Mouse (Mus musculus) CD4-positive, CD25-positive, alpha-beta regulatory T cell, adult 4 months (primary cell): ENCODE results near the gene Nudc. TPM values are rescaled to one million over a fixed set of nuclear protein-coding genes. Genes with fewer than 3 reads are reported as not detected.

Experiments used
- ATAC-seq: one replicate; pipeline ENCODE4 v1.8.0; 2017
- polyA plus RNA-seq, 2 experiments: library from polyadenylated mRNA; unstranded; fragments of 100-300 nt; shearing (Covaris generic); gene quantifications; one replicate each; pipeline ENCODE4 v1.2.1; 2017

Nudc gene
- polyA plus RNA-seq, 2 experiments from 2014 or later = 29.9 to 34.3 TPM

DNA sequence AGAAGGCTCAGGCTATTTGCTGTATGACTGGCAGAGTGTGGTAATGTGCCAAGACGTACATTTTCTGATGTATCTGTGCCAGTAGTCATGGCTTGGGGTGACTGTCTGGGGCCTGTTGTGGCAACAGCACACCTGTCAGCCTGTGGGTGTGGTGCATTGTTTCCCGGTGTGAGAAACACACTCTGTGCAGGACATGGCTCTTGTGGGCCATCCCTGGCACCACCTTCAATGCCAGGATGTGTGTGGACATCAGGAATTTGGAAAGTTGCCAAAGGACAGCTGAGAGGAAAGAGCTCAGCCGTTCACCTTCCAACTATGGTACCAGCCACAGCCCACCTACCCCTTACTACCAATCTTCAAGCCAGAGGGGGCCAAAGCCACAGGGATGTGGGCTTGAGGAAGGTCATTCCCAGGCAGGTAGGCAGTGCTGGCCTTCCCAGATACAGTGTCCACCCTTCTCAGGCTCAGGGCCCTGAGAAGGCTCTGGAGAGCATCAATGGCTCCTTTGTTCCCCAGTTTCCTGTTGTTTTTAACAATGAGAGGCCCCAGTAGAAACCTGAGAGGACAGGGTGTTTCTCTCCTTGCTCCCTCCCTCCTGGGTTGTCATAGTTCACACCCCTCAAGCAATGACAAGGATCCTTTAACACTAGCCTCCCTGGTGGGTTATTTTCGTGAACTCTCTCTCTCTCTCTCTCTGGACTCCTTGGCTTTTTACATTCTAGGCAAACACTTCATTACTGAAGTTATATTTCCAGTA is 56.1 kb downstream of the Nudc start:
- ATAC-seq = no peak

DNA sequence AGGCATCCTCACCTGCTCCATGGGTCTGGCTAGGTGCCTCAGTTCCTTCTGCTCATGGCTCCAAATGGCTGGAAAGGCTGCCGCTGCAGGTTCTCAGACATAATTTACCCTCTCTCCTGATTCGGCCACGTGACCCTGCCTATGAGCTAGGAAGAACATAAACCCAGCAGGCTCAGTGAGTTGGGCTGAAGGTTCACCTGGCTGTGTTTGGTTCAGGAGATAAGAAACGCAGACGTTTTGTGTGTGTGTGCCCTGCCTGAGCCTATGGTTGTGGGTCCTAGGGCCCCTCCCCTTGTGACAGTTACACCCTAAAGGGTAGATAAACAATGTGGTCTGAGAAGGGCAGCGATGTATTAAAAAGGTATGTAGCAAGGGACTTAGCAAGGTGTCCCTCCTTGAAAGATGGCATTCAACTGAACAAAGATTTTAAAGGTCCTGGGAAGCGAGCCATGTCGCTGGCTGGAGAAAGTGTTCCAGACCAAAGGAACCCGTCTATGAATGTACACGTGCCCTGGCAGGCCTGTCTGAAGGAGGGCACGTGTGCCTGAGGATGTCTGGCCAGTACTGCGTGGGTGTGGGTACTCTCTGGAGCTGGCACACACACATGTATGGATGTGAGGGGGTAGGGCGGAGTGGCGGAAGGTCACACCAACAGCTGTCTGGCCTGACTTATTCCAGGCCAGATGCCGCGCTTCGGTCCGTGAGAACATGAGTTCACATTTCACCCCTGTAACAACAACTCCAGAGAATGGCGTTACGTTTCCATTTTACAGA is 57.0 kb downstream of the Nudc start:
- no peak for ATAC-seq

DNA sequence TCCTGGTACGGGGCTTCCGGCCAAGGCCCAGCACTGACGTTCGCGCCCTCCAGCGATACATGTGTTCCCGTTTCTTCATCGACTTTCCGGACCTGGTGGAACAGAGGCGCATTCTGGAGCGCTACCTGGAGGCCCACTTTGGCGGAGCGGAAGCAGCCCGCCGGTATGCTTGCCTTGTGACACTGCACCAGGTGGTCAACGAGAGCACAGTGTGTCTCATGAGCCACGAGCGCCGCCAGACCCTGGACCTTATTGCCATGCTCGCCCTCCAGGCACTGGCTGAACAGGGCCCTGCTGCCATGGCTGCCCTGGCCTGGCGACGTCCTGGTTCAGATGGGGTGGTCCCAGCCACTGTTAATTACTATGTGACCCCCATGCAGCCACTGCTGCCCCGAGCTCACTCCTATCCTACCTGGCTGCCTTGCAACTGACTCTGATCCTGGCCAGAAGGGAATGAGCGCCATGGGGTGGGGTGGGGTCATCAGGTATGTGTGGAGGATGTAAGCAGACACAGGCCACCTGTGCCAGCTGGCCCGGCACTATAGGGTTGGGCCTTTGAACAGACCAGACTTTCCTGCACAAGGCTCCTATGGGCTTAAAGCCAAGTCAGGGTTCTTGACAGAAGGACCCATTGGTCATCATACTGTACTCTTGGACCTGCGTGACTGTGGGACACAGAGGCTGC is 59.0 kb downstream of the Nudc start:
- no peak for ATAC-seq

DNA sequence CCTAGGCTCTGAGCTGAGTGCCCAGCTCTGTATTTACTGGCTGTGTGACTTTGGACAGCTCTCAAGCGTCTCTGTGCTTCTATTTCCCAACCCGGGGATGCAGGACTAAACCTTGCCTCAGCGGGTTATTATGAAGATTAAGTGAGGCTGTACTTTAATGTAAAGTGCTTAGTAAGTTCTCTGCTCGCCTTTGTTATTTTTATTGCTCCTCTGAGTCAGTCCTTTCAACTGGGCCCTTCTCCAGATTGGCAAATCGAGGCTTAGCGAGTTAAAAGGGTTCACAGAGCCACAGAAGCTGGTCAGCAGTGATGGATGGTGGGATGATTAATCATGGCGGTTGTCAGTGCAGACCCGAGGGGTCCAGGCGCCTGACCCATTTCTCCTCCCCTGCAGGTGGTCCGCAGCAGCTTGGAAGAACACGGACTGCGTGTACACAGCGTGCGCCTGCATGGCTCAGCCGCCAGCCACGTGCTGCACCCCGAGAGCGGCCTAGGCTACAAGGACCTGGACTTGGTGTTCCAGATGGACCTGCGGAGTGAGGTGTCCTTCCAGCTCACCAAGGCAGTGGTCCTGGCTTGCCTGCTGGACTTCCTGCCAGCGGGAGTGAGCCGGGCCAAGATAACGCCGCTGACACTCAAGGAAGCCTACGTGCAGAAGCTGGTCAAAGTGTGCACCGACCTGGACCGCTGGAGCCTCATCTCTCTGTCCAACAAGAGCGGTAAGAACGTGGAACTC is 59.9 kb downstream of the Nudc start:
- ATAC-seq = no peak

DNA sequence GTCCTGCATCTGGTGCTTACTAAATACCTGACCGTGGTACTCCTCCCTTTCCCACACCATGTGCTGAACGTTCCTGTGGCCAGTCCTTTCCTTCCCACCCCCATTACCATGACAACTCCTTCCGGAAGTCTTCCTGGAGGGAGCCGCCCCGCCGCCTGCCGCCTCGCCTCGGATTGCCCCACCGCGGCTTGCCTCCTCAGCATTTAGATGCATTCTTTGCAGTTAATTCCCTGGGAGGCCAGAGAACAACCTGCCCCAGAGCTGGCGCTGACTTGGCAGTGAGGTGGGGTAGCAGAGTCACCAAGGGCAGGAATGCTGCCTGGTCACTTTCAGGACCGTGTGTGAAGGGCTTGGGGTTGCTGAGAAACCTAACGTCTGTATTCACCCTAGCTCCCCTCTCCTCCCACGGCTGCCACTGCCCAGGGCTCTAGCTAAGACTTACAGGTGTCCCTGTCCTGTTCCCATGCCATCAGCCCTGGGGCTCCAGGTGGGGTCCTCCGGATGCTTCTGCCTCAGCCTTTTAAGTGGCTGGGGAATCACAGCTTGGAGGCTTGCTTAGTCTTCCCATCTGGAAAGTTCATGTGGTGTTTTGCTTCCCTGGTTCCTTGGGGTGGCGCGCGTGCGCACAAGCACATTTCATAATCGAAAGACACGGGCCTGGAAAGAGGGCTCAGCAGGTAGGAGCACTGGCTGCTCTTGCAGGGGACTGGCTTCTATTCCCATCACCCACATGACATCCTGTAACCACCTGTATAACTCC is 61.4 kb downstream of the Nudc start:
- no peak for ATAC-seq

Other genes starting within 250 kb of the Nudc start
- gene Wdtc1, start 192.5 kb downstream of the Nudc start, polyA plus RNA-seq = 1 to 10 TPM; 4.2 to 7.8 TPM
- gene Slc9a1, start 176.3 kb downstream of the Nudc start, polyA plus RNA-seq = 10 to 100 TPM in 1 of 2 experiments, 1 to 10 TPM in 1; 9.9 to 19.4 TPM
- not detected for gene Tent5b, start 65.9 kb downstream of the Nudc start, polyA plus RNA-seq
- not detected for gene Trnp1, start 47.4 kb downstream of the Nudc start, polyA plus RNA-seq
- gene Kdf1, start 27.0 kb downstream of the Nudc start, polyA plus RNA-seq = under 1 TPM in 1 of 2 experiments, not detected in 1; 0.58 TPM
- under 1 TPM in 1 of 2 experiments, not detected in 1; 0.28 TPM for gene Nr0b2, start 7.4 kb upstream of the Nudc start, polyA plus RNA-seq
- 1 to 10 TPM in 1 of 2 experiments, under 1 TPM in 1; 0.51 to 1.4 TPM for gene Gpatch3, start 28.7 kb upstream of the Nudc start, polyA plus RNA-seq
- 1 to 10 TPM; 6.3 to 8.3 TPM for gene Gpn2, start 38.4 kb upstream of the Nudc start, polyA plus RNA-seq
- 10 to 100 TPM; 24.7 to 29.7 TPM for gene Sfn, start 56.2 kb upstream of the Nudc start, polyA plus RNA-seq
- gene Zdhhc18, start 104.2 kb upstream of the Nudc start, polyA plus RNA-seq = 10 to 100 TPM; 20.2 to 22.3 TPM
- gene Pigv, start 126.7 kb upstream of the Nudc start, polyA plus RNA-seq = 10 to 100 TPM; 14.3 to 16.3 TPM
- gene Arid1a, start 210.8 kb upstream of the Nudc start, polyA plus RNA-seq = 10 to 100 TPM; 74.4 to 76.7 TPM